Mouse (Mus musculus) heart, embryonic 14.5 days (tissue): ENCODE data around the gene Nup133. TPM values are rescaled to one million over a fixed set of nuclear protein-coding genes. Genes with fewer than 3 reads are reported as not detected.

ENCODE experiments used
- ATAC-seq: fragments of 200-750 bp; cut with Nextera tagmentation; 2 replicates; pipeline ENCODE4 v1.8.0; 2017; ENCODE audit warnings: low read depth, moderate TSS enrichment; ENCODE audit not compliant: insufficient number of reproducible peaks, insufficient read depth, low FRiP score
- H3K27ac ChIP-seq, 2 experiments: fragments of 200-500 bp in 1 of 2; fragments of 300-500 bp in 1 of 2; sonication (generic) in 1 of 2; replicated peaks in 1 of 2; 2 replicates each; pipeline ENCODE4 v1.5.1; 2012 to 2014; ENCODE audit warnings: low read depth in 2 of 2, low read length in 2 of 2, control low read depth in 1 of 2, mild to moderate bottlenecking in 1 of 2, mixed read lengths in 1 of 2; ENCODE audit not compliant: control insufficient read depth in 1 of 2, insufficient read depth in 1 of 2
- H3K27me3 ChIP-seq: fragments of 300-500 bp; sonication (generic); 2 replicates; pipeline ENCODE4 v1.6.1; 2014; ENCODE audit warnings: mild to moderate bottlenecking, low read length, control low read depth; ENCODE audit not compliant: control insufficient read depth, insufficient read depth
- H3K36me3 ChIP-seq: fragments of 300-500 bp; sonication (generic); 2 replicates; pipeline ENCODE4 v1.6.1; 2014; ENCODE audit warnings: mild to moderate bottlenecking, control low read depth, low read length, mixed read lengths; ENCODE audit not compliant: control insufficient read depth, insufficient read depth
- H3K4me1 ChIP-seq, 2 experiments: fragments of 200-500 bp in 1 of 2; fragments of 300-500 bp in 1 of 2; sonication (generic) in 1 of 2; 2 replicates each; pipeline ENCODE4 v1.6.1; 2012 to 2014; ENCODE audit warnings: low read length in 2 of 2, control low read depth in 1 of 2, mixed read lengths in 1 of 2; ENCODE audit not compliant: control insufficient read depth in 2 of 2, insufficient read depth in 2 of 2
- H3K4me2 ChIP-seq: fragments of 300-500 bp; sonication (generic); 2 replicates; pipeline ENCODE4 v1.6.1; 2014; ENCODE audit warnings: mild to moderate bottlenecking, low read length
- H3K4me3 ChIP-seq, 2 experiments: fragments of 200-500 bp in 1 of 2; fragments of 300-500 bp in 1 of 2; sonication (generic) in 1 of 2; 2 replicates each; pipeline ENCODE4 v1.5.1; 2012 to 2014; ENCODE audit warnings: low read length in 2 of 2, mild to moderate bottlenecking in 2 of 2, control low read depth in 1 of 2, low read depth in 1 of 2, moderate library complexity in 1 of 2; ENCODE audit not compliant: control insufficient read depth in 1 of 2, insufficient read depth in 1 of 2
- H3K9ac ChIP-seq: fragments of 300-500 bp; sonication (generic); 2 replicates; pipeline ENCODE4 v1.6.1; 2014; ENCODE audit warnings: mild to moderate bottlenecking, low read length
- H3K9me3 ChIP-seq: fragments of 300-500 bp; sonication (generic); 2 replicates; pipeline ENCODE4 v1.6.1; 2016; ENCODE audit warnings: low read length, control low read depth; ENCODE audit not compliant: control insufficient read depth
- WGBS: fragments of 180-500 bp; shearing (Covaris S2); extraction: QIAGEN DNeasy Blood & Tissue Kit; methylation state at CpG from one replicate; pipeline ENCODE4 v1.1.7; 2014; 5-methylcytosine and 5-hydroxymethylcytosine counted together
- polyA plus RNA-seq: library from polyadenylated mRNA; unstranded; fragments of >200 nt; fragmentation: Nextera tagmentation; extraction: Ambion mirVana; gene quantifications from 2 replicates; pipeline ENCODE4 v1.2.1, GENCODE M21; 2014

The Nup133 gene
- polyA plus RNA-seq, 1 experiment from 2014 or later = 24.2 TPM

- no peaks in the 10 kb centered on the region for H3K27me3 ChIP-seq
- H3K4me3 ChIP-seq = no peak overlapping the region
- H3K4me2 ChIP-seq = no peak overlapping the region
- WGBS = 90% methylated on average over 6 of the region's 6 CpGs
- no peak for ATAC-seq
- H3K36me3 ChIP-seq = peaks cover 86% of the 10 kb centered on the region
- H3K9me3 ChIP-seq = no peaks in the 10 kb centered on the region
- no peaks in the 10 kb centered on the region for H3K4me1 ChIP-seq
- H3K9ac ChIP-seq = no peak overlapping the region
- H3K27ac ChIP-seq = no peak overlapping the region
Observed at GRCm38 (mm10) chr8:123907604-123908003, 41.5 kb downstream of the Nup133 start.

- H3K4me2 ChIP-seq = no peak overlapping the region
- no peak overlapping the region for H3K4me3 ChIP-seq
- 87% methylated on average over 7 of the region's 7 CpGs for WGBS
- H3K27ac ChIP-seq = no peak overlapping the region
- H3K36me3 ChIP-seq = peaks cover 77% of the 10 kb centered on the region
- no peaks in the 10 kb centered on the region for H3K27me3 ChIP-seq
- no peaks in the 10 kb centered on the region for H3K9me3 ChIP-seq
- no peak overlapping the region for H3K9ac ChIP-seq
- ATAC-seq = no peak
- H3K4me1 ChIP-seq = no peaks in the 10 kb centered on the region
Observed at GRCm38 (mm10) chr8:123902653-123903052, 46.4 kb downstream of the Nup133 start.

DNA sequence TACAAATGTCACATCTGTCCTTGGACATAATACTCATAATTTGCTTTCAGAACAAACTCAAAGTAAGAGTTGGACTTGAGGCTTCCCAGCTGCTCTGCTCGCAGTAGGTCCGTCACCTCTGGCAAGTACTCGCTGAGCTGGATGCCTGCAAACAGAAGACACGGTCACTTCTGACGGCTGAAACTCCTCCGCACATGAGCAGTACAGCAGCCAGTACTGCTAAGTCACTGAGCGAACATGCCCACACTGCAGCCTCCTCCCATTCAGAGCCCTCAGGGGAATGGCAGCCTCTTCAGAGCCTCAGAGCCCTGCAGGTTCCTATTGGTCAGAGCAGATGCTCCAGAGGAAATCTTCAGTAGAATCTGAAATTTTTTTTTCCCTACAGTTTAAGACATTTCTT is 49.7 kb downstream of the Nup133 start:
- peaks cover 53% of the 10 kb centered on the region for H3K36me3 ChIP-seq
- H3K4me2 ChIP-seq = no peak overlapping the region
- ATAC-seq = no peak
- H3K9ac ChIP-seq = no peak overlapping the region
- no peaks in the 10 kb centered on the region for H3K9me3 ChIP-seq
- 84% methylated on average over 7 of the region's 7 CpGs for WGBS
- no peak overlapping the region for H3K27ac ChIP-seq
- H3K4me1 ChIP-seq = peaks cover 4 to 9% of the 10 kb centered on the region in 2 experiments
- H3K4me3 ChIP-seq = no peak overlapping the region
- H3K27me3 ChIP-seq = peaks cover 18% of the 10 kb centered on the region

DNA sequence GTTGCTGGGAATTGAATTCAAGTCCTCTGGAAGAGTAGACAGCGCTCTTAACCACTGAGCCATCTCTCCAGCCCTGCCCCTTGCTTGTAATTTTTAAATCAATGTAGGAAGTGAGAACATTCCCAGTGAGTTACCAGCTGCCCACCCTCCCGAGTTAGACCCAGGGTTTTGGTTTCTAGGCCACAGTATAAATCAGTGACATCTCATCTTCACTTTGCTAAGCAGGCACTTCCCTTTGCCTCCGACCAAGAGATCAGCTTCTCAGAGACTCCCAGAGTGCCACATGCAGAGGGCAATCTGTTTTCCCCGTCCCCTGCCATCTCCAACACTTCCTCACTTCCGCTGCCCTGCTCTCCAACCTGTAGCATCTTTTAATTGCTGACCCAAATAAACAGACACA is 50.5 kb downstream of the Nup133 start:
- Histone ChIP-seq H3K9me3 (no peaks in the 10 kb centered on the region), H3K9ac (no peak overlapping the region), H3K27ac (no peak overlapping the region), H3K4me2 (no peak overlapping the region), H3K27me3 (peaks cover 26% of the 10 kb centered on the region), H3K36me3 (peaks cover 45% of the 10 kb centered on the region), H3K4me1 (peaks cover 4 to 13% of the 10 kb centered on the region in 2 experiments), H3K4me3 (no peak overlapping the region)
- ATAC-seq = no peak
- WGBS = 82% methylated on average over 5 of the region's 5 CpGs

DNA sequence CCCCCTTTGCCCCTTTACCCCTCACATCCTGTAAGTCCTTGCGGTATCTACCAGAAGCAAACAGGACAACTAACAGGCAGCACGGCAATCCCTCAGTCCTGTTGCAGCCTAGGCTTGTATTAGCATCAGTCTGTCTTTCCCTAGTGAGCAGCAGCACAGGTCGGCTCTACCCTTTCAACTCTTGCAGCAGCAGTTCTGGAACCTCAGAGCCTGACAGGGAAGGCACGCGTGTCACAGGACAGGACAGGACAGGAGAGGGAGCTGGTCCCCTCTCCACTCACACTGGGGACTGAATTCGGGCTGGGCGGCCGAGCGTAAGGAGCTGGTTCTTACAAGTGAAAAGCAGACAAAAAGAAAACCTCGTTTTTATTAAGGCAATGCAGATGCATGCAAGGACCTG is 52.3 kb downstream of the Nup133 start:
- H3K36me3 ChIP-seq = peaks cover 27% of the 10 kb centered on the region
- H3K9me3 ChIP-seq = no peaks in the 10 kb centered on the region
- H3K9ac ChIP-seq = no peak overlapping the region
- ATAC-seq = no peak
- 52% methylated on average over 10 of the region's 10 CpGs for WGBS
- H3K27ac ChIP-seq = no peak overlapping the region
- H3K27me3 ChIP-seq = peaks cover 44% of the 10 kb centered on the region
- H3K4me3 ChIP-seq = no peak overlapping the region
- no peak overlapping the region for H3K4me2 ChIP-seq
- H3K4me1 ChIP-seq = peaks cover 11 to 22% of the 10 kb centered on the region in 2 experiments

DNA sequence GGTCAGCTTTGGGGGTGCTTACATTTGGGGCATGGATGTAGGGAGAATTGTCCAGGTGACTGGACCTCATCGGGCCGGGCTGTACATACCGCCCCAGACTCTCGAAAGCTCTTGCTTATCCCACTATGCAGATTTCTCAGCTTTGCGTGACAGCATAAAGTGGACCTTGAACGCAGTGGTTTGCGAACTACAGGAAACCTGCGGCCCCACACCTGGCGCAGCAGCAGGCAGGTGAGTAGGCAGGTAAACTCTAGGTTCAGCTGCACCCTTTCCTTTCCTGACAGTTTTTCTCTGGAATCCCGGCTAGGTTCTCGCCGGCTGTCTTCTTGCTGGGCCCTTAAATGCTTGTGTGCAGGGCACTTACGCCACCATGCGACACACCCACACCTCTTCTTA is 52.7 kb downstream of the Nup133 start:
- peaks cover 11 to 22% of the 10 kb centered on the region in 2 experiments for H3K4me1 ChIP-seq
- ATAC-seq = no peak
- no peak overlapping the region for H3K4me2 ChIP-seq
- H3K27ac ChIP-seq = no peak overlapping the region
- no peak overlapping the region for H3K4me3 ChIP-seq
- H3K36me3 ChIP-seq = peaks cover 23% of the 10 kb centered on the region
- H3K9me3 ChIP-seq = no peaks in the 10 kb centered on the region
- WGBS = 62% methylated on average over 14 of the region's 14 CpGs
- H3K9ac ChIP-seq = no peak overlapping the region
- H3K27me3 ChIP-seq = peaks cover 47% of the 10 kb centered on the region

GRCm38 (mm10) chr8:123895680-123896365 is 53.2 kb downstream of the Nup133 start:
- Histone ChIP-seq H3K4me1 (peaks cover 11 to 22% of the 10 kb centered on the region in 2 experiments), H3K27me3 (peaks cover 51% of the 10 kb centered on the region), H3K27ac (no peak overlapping the region), H3K4me2 (no peak overlapping the region), H3K9me3 (no peaks in the 10 kb centered on the region), H3K4me3 (no peak overlapping the region), H3K36me3 (peaks cover 20% of the 10 kb centered on the region), H3K9ac (no peak overlapping the region)
- WGBS = 54% methylated on average over 9 of the region's 9 CpGs
- ATAC-seq = no peak

DNA sequence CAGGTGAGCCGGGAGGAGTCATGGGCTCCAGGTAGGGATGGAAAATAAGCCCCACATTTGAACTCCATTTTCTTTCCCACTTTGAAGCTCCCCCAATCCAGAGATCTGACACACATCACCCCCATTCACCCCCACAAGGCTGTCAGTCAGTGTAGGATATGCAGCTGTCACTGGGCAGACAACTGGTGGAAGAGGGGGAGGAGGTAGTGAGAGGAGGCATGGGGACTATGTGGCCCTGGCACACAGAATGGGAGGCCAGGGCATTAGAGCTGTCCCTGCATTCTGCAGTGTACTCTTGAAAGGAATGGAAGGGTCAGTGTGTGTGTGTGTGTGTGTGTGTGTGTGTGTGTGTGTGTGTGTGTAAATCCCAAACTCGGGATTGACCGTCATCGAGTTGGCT is 53.8 kb downstream of the Nup133 start:
- no peak overlapping the region for H3K4me3 ChIP-seq
- 78% methylated on average over 4 of the region's 4 CpGs for WGBS
- H3K9me3 ChIP-seq = no peaks in the 10 kb centered on the region
- H3K9ac ChIP-seq = no peak overlapping the region
- peaks cover 14% of the 10 kb centered on the region for H3K36me3 ChIP-seq
- H3K4me2 ChIP-seq = no peak overlapping the region
- H3K27me3 ChIP-seq = peaks cover 57% of the 10 kb centered on the region
- no peak for ATAC-seq
- H3K4me1 ChIP-seq = peaks cover 11 to 22% of the 10 kb centered on the region in 2 experiments
- no peak overlapping the region for H3K27ac ChIP-seq
